Mouse (Mus musculus): Measurements from ENCODE around the gene Dpm2. TPM values are rescaled to one million over a fixed set of nuclear protein-coding genes. Genes with fewer than 3 reads are reported as not detected.
A peak's percentile ranks its signal among the peaks of the same experiment; 100 is the strongest.

Dpm2 gene
- polyA plus RNA-seq, 1 experiment: 73.7 TPM

DNA sequence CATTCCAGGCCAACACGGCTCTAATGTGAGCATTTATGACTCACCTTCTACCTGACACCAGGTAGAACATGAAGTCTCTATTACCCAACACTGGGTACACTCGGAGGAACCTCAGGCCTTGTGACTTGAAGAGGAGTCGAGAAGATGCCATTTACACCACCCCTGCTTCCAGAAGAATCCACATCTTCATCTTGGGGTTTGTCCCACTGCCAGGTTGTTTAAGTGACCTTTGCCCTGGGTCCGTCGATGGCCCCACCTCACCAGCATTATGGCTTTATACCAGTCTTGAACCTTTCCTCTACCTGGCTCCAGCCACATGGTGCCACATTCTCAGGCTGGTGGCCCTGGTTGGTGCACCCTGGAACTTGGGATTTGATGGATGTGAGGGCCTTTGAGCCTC is 26.6 kb downstream of the Dpm2 start:
- Histone ChIP-seq H3K36me3 (ENCODE audit: control insufficient read depth, insufficient read depth) (peaks cover 48% of the 10 kb centered on the region), H3K79me2 (ENCODE audit: control insufficient read depth, insufficient read depth) (peaks cover 31% of the 10 kb centered on the region), H3ac (ENCODE audit: control insufficient read depth, insufficient read length, low read depth) (no peak overlapping the region), H3K27me3 (ENCODE audit: control insufficient read depth, insufficient read depth, insufficient read length) (no peaks in the 10 kb centered on the region), H3K79me3 (ENCODE audit: low read depth) (no peaks in the 10 kb centered on the region), H3K4me3 (ENCODE audit: insufficient read depth, poor library complexity, severe bottlenecking) (no peak overlapping the region)
- TF ChIP-seq MYOD1 (IDR thresholded peaks at IDR 0.05; ENCODE audit: control insufficient read depth, insufficient read length, low read depth) (no peak), CEBPB (IDR thresholded peaks at IDR 0.05; ENCODE audit: low read depth) (no peak), CTCF (IDR thresholded peaks at IDR 0.05; ENCODE audit: control insufficient read depth, insufficient read depth, insufficient read length) (no peak), USF1 (IDR thresholded peaks at IDR 0.05; ENCODE audit: low read depth) (no peak), FOSL1 (IDR thresholded peaks at IDR 0.05; ENCODE audit: insufficient read depth, low read length, poor library complexity, severe bottlenecking) (no peak), MYOG (IDR thresholded peaks at IDR 0.05; ENCODE audit: control insufficient read depth, extremely low read depth, insufficient read length) (no peak), MAX (IDR thresholded peaks at IDR 0.05) (no peak)

DNA sequence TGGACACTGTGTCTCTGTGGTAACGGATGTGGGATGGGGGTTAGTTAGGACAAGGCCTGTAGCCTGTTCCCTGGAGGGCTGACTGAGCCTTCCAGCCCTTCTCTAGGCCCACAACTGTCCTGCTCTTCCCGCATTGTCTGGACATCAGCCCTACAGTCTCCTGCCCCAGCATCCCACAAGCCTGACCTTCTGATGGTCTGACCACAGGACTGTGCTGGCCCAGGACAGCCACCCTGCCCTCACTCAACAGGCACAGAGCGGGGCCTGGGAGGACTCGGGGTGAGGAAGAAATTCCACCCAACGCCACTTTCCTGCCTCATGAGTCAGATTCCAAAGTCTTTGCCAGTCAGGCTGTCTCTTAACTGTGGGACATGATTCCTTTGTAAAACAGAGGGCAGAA is 27.0 kb downstream of the Dpm2 start:
- no peaks in the 10 kb centered on the region for H3K79me3 ChIP-seq (ENCODE audit: low read depth)
- no peak overlapping the region for H3ac ChIP-seq (ENCODE audit: control insufficient read depth, insufficient read length, low read depth)
- no peaks in the 10 kb centered on the region for H3K27me3 ChIP-seq (ENCODE audit: control insufficient read depth, insufficient read depth, insufficient read length)
- H3K79me2 ChIP-seq (ENCODE audit: control insufficient read depth, insufficient read depth): peaks cover 26% of the 10 kb centered on the region
- H3K4me3 ChIP-seq (ENCODE audit: insufficient read depth, poor library complexity, severe bottlenecking): no peak overlapping the region
- peaks cover 43% of the 10 kb centered on the region for H3K36me3 ChIP-seq (ENCODE audit: control insufficient read depth, insufficient read depth)
- TF ChIP-seq FOSL1 (IDR thresholded peaks at IDR 0.05; ENCODE audit: insufficient read depth, low read length, poor library complexity, severe bottlenecking) (peak; percentile 15), MYOD1 (IDR thresholded peaks at IDR 0.05; ENCODE audit: control insufficient read depth, insufficient read length, low read depth) (peak; percentile 8), CTCF (IDR thresholded peaks at IDR 0.05; ENCODE audit: control insufficient read depth, insufficient read depth, insufficient read length) (no peak), MAX (IDR thresholded peaks at IDR 0.05) (no peak), USF1 (IDR thresholded peaks at IDR 0.05; ENCODE audit: low read depth) (no peak)

DNA sequence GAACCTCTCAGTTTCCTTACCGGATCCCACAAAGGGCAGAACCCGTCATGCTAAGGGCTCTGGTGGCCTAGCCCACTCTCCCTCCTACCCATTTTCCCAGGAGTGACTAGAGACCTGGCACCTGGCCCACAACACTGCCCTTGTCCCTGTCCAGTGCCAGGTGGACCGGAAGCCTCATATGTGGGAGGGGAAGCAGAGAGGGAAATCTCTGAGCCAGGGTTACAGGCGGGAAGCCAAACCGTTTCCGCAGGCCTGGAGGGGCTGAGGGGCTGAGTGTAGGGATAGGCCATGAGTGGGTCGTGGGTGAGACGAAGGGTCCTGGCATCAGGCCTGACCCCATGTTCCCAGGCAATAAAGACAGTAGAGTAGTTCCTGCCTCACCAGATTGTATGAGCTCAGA is 27.8 kb downstream of the Dpm2 start:
- Histone ChIP-seq H3K36me3 (ENCODE audit: control insufficient read depth, insufficient read depth) (peaks cover 35% of the 10 kb centered on the region), H3K79me2 (ENCODE audit: control insufficient read depth, insufficient read depth) (peaks cover 18% of the 10 kb centered on the region), H3ac (ENCODE audit: control insufficient read depth, insufficient read length, low read depth) (peak overlapping the region; percentile 13), H3K4me3 (ENCODE audit: insufficient read depth, poor library complexity, severe bottlenecking) (no peak overlapping the region), H3K79me3 (ENCODE audit: low read depth) (no peaks in the 10 kb centered on the region), H3K27me3 (ENCODE audit: control insufficient read depth, insufficient read depth, insufficient read length) (no peaks in the 10 kb centered on the region)
- no peak for TF ChIP-seq MYOD1 (IDR thresholded peaks at IDR 0.05; ENCODE audit: control insufficient read depth, insufficient read length, low read depth)
- TF ChIP-seq FOSL1 (IDR thresholded peaks at IDR 0.05; ENCODE audit: insufficient read depth, low read length, poor library complexity, severe bottlenecking): no peak
- no peak for TF ChIP-seq USF1 (IDR thresholded peaks at IDR 0.05; ENCODE audit: low read depth)
- no peak for TF ChIP-seq CTCF (IDR thresholded peaks at IDR 0.05; ENCODE audit: control insufficient read depth, insufficient read depth, insufficient read length)
- TF ChIP-seq CEBPB (IDR thresholded peaks at IDR 0.05; ENCODE audit: low read depth): no peak
- no peak for TF ChIP-seq MYOG (IDR thresholded peaks at IDR 0.05; ENCODE audit: control insufficient read depth, extremely low read depth, insufficient read length)
- TF ChIP-seq MAX (IDR thresholded peaks at IDR 0.05): no peak

DNA sequence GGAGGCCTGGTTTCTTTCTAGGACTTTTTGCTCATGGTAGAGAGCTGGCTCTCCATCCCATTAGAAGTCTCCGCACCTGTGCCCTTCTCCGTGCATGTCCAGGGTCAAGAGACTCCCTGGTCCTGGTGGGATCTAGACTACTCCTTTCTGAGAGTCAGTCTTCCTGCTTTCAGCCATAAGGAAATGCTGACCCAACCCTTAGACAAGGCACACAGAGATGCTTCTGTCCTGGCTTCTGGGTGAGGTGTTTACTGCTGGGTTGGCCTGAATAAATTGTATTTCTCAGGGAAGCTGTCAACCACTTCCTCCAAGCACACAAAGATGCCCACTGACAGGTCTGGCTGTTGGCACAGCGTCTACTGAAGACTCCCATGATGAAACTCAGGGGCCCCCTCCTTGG is 28.8 kb downstream of the Dpm2 start, which contains the start of gene St6galnac6:
TSS of gene St6galnac6 (plus strand) at position 301 of the 400 bp plus-strand sequence.
- Histone ChIP-seq H3K79me2 (ENCODE audit: control insufficient read depth, insufficient read depth) (peaks cover 11% of the 10 kb centered on the region), H3ac (ENCODE audit: control insufficient read depth, insufficient read length, low read depth) (no peak within 1 kb of the TSS), H3K79me3 (ENCODE audit: low read depth) (no peaks in the 10 kb centered on the region), H3K27me3 (ENCODE audit: control insufficient read depth, insufficient read depth, insufficient read length) (no peaks in the 10 kb centered on the region), H3K36me3 (ENCODE audit: control insufficient read depth, insufficient read depth) (peaks cover 26% of the 10 kb centered on the region), H3K4me3 (ENCODE audit: insufficient read depth, poor library complexity, severe bottlenecking) (no peak within 1 kb of the TSS)
- TF ChIP-seq USF1 (IDR thresholded peaks at IDR 0.05; ENCODE audit: low read depth) (no peak), MYOD1 (IDR thresholded peaks at IDR 0.05; ENCODE audit: control insufficient read depth, insufficient read length, low read depth) (no peak), CEBPB (IDR thresholded peaks at IDR 0.05; ENCODE audit: low read depth) (no peak), CTCF (IDR thresholded peaks at IDR 0.05; ENCODE audit: control insufficient read depth, insufficient read depth, insufficient read length) (no peak), MAX (IDR thresholded peaks at IDR 0.05) (no peak), MYOG (IDR thresholded peaks at IDR 0.05; ENCODE audit: control insufficient read depth, extremely low read depth, insufficient read length) (no peak), FOSL1 (IDR thresholded peaks at IDR 0.05; ENCODE audit: insufficient read depth, low read length, poor library complexity, severe bottlenecking) (no peak)

DNA sequence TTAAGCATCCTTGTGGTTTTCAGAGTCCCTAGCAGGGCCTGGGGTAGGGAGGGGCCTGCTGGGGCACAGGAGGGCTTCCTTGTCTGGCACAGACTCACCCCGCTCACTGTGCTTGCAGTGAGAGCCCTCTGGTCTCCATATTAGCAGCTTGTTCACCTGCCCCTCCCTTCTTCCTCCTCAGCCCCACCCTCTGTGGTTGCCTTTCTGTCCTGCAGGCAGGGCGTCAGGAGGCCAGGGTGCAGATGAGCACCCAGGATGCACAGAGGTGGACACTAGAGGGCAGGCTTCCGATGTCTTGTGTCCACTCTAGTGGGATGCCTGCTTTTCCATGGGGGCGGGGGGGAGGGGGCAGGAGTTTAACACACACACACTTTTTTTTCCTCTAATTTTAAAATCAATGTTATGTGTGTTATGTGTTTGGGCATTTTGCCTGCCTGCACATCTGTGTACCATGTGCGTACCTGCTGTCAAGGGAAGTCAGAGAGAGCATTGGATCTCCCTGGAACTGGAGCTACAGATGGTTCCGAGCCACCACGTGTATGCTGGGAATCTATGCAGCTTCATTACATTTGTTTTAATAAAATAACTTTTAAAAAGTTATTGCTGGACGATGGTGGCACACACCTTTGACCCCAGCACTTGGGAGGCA is 30.9 kb downstream of the Dpm2 start:
- H3ac ChIP-seq (ENCODE audit: control insufficient read depth, insufficient read length, low read depth): no peak overlapping the region
- peaks cover 9% of the 10 kb centered on the region for H3K36me3 ChIP-seq (ENCODE audit: control insufficient read depth, insufficient read depth)
- no peak for TF ChIP-seq MYOG (IDR thresholded peaks at IDR 0.05; ENCODE audit: control insufficient read depth, extremely low read depth, insufficient read length)
- TF ChIP-seq MAX (IDR thresholded peaks at IDR 0.05): peak; percentile 37
- TF ChIP-seq CTCF (IDR thresholded peaks at IDR 0.05; ENCODE audit: control insufficient read depth, insufficient read depth, insufficient read length): peak; percentile 89
- H3K79me3 ChIP-seq (ENCODE audit: low read depth): no peaks in the 10 kb centered on the region
- H3K79me2 ChIP-seq (ENCODE audit: control insufficient read depth, insufficient read depth): peaks cover 10% of the 10 kb centered on the region
- H3K4me3 ChIP-seq (ENCODE audit: insufficient read depth, poor library complexity, severe bottlenecking): no peak overlapping the region
- H3K27me3 ChIP-seq (ENCODE audit: control insufficient read depth, insufficient read depth, insufficient read length): no peaks in the 10 kb centered on the region

DNA sequence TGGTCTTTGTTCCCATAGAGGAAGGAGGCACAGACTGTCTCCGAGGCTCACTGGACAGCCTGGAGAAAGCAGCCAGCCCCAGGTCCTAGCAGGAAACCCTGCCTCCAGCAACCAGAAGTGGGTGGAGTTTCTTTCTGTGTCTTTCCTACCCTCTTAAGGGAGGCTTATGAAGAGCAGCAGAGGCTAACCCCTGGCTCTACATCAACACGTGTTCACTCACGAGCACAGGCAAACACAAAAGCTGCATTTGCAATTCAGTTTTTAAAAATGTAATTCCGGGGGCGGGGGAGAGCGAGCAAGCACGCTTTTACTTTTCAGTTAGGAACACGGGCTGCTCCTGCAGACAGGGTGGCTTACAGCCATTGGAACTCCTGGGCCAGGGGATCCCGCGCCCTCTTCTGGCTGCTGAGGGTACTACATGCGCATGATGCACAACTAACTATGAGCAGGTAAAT is 32.0 kb downstream of the Dpm2 start:
- no peak overlapping the region for H3K4me3 ChIP-seq (ENCODE audit: insufficient read depth, poor library complexity, severe bottlenecking)
- no peaks in the 10 kb centered on the region for H3K36me3 ChIP-seq (ENCODE audit: control insufficient read depth, insufficient read depth)
- H3ac ChIP-seq (ENCODE audit: control insufficient read depth, insufficient read length, low read depth): no peak overlapping the region
- H3K79me3 ChIP-seq (ENCODE audit: low read depth): no peaks in the 10 kb centered on the region
- no peak for TF ChIP-seq MYOG (IDR thresholded peaks at IDR 0.05; ENCODE audit: control insufficient read depth, extremely low read depth, insufficient read length)
- peak; percentile 49 for TF ChIP-seq MAX (IDR thresholded peaks at IDR 0.05)
- TF ChIP-seq CTCF (IDR thresholded peaks at IDR 0.05; ENCODE audit: control insufficient read depth, insufficient read depth, insufficient read length): peak; percentile 71
- TF ChIP-seq FOSL1 (IDR thresholded peaks at IDR 0.05; ENCODE audit: insufficient read depth, low read length, poor library complexity, severe bottlenecking): no peak
- TF ChIP-seq USF1 (IDR thresholded peaks at IDR 0.05; ENCODE audit: low read depth): no peak
- H3K27me3 ChIP-seq (ENCODE audit: control insufficient read depth, insufficient read depth, insufficient read length): no peaks in the 10 kb centered on the region
- H3K79me2 ChIP-seq (ENCODE audit: control insufficient read depth, insufficient read depth): peaks cover 17% of the 10 kb centered on the region

Data from C2C12 (cell line).